Mouse (Mus musculus): ENCODE measurements at regions not wholly inside any gene's neighbourhood (a gene's known extent, or its start where the extent isn't known, plus 50 kb on each side); places are given as distances from the start of the nearest gene placed in this dataset.

DNA sequence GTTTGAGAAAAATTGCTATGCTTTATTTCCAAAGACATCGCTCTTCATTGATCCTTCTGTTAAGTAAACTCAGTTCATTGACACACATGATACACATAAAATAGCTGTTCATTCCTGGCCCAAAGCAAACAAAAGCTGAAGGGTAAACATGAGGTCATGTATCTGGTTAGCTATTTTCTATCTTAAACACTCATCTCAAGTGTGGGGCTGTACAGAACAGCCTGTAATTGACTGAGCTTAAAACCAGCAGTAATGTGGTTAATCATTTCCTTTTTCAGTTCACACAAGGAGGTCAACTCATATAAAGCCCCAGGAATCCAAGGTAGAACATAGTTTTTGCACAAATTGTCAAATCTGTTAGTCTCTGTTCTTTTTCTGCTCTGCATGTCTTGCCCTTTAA, 94.5 kb downstream of the Cldn17 start:
- DNase-seq: peak; percentile 66

DNA sequence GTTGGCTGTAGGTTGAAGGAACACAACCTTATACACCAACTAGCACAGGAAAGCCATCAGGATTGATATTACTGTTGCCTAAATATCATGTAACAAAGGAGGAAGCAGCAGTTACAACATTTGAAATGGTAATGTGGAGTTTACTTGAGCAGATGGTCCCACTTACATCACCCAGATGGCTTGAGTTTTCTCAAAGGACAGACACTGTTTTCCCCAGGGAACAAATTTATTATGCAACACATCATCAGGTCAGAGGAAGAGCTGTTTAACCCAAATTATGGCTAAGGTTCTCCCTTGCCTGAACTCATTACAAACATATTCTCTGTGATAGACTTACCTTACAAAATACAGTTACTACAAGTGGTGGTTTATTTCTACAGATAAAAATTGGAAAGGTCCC, 98.6 kb downstream of the Cldn17 start:
- DNase-seq: no peak

GRCm38 (mm10) chr16:88404331-88404730, 102.4 kb downstream of the Cldn17 start:
- DNase-seq: no peak

DNA sequence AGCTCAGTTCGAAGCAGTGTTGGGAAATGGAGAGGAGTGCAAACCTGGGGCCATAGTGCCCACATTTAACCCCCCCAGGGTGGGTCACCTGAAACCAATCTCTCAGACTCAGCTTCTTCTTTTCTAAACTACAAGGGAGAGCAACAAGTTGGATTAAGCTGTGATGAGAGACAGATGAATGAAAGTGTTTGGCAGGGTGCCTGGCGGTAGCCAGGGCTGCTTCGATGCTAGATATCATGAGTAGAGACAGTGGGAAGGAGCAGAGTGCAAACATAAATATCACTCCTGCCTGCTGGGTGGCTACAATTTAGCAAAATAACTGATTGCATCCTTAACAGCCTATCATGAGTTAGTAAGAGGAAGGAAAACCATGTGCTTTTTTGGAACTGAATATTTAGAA, 106.9 kb downstream of the Cldn17 start:
- DNase-seq: no peak

GRCm38 (mm10) chr16:88392764-88393163, 102.7 kb upstream of the Grik1 start:
- no peak for DNase-seq

DNA sequence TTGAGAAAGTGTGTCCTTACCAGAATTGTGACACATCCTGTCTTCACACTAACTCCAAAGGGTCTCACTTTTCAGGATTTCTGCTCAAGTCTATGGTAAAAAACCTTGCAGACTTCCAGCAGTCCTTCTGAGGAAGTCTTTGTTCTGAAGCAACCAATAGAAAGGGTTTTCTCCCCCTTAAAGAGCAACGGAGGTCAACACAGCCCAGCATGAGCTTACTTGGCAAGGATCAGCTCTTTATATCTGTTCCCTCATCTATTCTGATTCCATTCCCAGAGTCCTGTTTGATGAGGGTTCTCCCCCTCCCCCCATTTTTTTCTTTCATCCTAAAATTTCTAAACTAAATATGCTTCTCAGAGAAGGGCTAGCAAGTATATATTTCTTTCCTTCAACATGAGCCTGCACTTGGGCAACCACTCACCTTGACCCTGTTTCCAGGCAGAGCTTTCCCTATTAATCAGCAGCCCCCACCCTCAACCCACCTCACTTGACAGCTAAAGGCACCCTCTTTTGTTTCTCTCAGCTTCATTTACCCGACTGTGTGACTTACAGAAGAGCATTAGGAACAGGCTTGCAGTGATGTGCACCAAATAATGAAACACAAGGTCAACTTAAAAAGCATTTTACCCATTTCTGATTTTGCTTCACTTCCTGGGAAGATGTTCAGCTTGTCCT, 91.7 kb upstream of the Grik1 start:
- DNase-seq: no peak

GRCm38 (mm10) chr16:88375622-88376021, 85.6 kb upstream of the Grik1 start:
- no peak for DNase-seq

DNA sequence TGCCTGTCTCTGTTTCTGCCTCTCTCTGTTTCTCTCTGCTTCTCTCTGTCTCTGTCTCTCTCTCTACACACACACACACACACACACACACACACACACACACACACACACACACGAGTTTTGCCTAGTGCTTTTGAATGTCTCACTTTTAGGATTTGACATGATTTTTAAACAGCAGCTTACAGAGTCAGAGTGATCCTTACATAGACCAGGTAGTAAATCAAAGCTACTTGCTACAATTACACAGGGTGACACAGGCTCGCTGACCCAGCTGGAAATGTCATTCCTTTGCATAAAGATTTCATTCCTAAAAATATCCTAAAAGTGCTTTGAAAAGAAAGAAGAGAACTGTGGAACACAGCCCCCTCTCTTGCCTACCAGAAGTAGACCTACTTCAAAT, 84.5 kb upstream of the Grik1 start:
- no peak for DNase-seq

DNA sequence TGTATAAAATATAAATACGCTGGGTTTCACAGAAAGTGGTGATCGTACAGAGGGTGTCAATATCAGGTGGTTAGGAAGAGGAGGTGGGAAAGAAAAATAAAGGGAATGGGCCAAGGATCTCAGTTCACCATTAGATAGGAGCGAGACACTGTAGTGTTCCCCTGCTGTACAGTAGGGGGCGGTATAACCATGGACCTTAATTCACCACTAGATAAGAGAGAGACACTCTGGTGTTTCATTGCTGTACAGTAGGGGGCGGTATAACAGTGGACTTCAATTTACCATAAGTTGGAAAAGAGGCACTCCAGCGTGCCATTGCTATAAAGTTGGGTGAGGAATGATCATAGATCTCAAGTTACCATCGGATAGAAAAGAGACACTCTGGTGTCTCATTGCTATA, 82.0 kb upstream of the Grik1 start:
- peak; percentile 61 for DNase-seq

DNA sequence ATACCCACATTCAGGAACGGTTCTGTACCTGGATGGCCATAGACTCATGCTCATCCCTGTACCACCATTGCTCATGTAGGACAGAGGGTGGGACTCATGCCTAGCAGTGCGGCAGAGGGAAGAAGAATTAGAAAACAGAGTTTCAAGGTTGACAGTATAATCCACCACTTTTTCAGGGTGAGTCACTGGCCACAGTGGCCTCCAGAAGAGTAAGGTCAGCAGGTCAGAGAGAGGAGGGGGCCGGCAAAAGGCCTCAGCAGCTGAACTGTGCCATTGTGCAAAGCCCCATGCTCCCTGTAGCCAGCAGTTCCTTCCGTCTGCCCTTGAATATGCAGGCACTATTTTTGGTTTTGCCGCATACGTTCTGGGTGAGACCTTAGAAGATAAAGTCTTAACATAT, 78.1 kb upstream of the Grik1 start:
- DNase-seq: no peak

DNA sequence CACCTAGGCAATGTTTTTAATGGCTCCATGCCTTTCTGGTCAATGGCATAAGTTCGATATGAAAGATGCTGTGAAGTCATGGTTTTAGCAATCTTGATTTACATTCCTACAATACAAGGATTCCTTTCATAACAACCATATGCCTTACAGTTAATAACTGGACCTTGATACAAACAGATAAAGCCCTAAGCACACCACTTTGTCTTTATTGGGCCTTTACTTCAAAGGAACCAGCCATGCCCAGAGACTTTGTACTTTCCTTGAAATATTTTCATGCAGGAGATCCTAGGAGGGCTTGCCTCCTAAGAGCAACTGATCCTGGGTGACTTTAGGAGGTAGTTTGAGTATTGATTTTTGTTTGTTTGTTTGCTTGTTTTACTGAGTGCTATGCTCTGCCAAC, 77.1 kb upstream of the Grik1 start:
- no peak for DNase-seq

- no peak for DNase-seq
Observed at GRCm38 (mm10) chr16:88360081-88360480, 70.0 kb upstream of the Grik1 start.
